Mouse (Mus musculus) heart, embryonic 13.5 days (tissue): Measurements from ENCODE around the gene Sgk2. TPM values are rescaled to one million over a fixed set of nuclear protein-coding genes. Genes with fewer than 3 reads are reported as not detected.
A peak's percentile ranks its signal among the peaks of the same experiment; 100 is the strongest.

Experiments
- ATAC-seq: fragments of 200-750 bp; cut with Nextera tagmentation; 2 replicates; pipeline ENCODE4 v1.8.0; 2017; ENCODE audit warnings: moderate TSS enrichment; ENCODE audit not compliant: insufficient number of reproducible peaks, low FRiP score, low TSS enrichment; ENCODE audit errors: extremely low read depth
- H3K27ac ChIP-seq: fragments of 300-500 bp; sonication (generic); replicated peaks from 2 replicates; pipeline ENCODE4 v1.5.1; 2015; ENCODE audit warnings: moderate library complexity, mild to moderate bottlenecking, inconsistent platforms
- H3K27me3 ChIP-seq: fragments of 300-500 bp; sonication (generic); replicated peaks from 2 replicates; pipeline ENCODE4 v1.6.1; 2015; ENCODE audit warnings: mild to moderate bottlenecking, inconsistent platforms
- H3K36me3 ChIP-seq: fragments of 300-500 bp; sonication (generic); 2 replicates; pipeline ENCODE4 v1.6.1; 2015; ENCODE audit warnings: mild to moderate bottlenecking, inconsistent platforms
- H3K4me1 ChIP-seq: fragments of 300-500 bp; sonication (generic); 2 replicates; pipeline ENCODE4 v1.6.1; 2015; ENCODE audit warnings: inconsistent platforms
- H3K4me2 ChIP-seq: fragments of 300-500 bp; sonication (generic); 2 replicates; pipeline ENCODE4 v1.6.1; 2015; ENCODE audit warnings: inconsistent platforms, mild to moderate bottlenecking, moderate library complexity
- H3K4me3 ChIP-seq: fragments of 300-500 bp; sonication (generic); 2 replicates; pipeline ENCODE4 v1.5.1; 2015; ENCODE audit warnings: moderate library complexity, mild to moderate bottlenecking, inconsistent platforms
- H3K9ac ChIP-seq: fragments of 300-500 bp; sonication (generic); 2 replicates; pipeline ENCODE4 v1.6.1; 2015; ENCODE audit warnings: inconsistent platforms, mild to moderate bottlenecking, moderate library complexity
- H3K9me3 ChIP-seq: fragments of 300-500 bp; sonication (generic); 2 replicates; pipeline ENCODE4 v1.6.1; 2016; ENCODE audit warnings: inconsistent platforms
- WGBS: fragments of 180-500 bp; shearing (Covaris S2); methylation state at CpG from one replicate; pipeline ENCODE4 v1.1.7; 2015; ENCODE audit warnings: mixed read lengths; 5-methylcytosine and 5-hydroxymethylcytosine counted together
- polyA plus RNA-seq: library from polyadenylated mRNA; unstranded; fragments of >200 nt; fragmentation: Nextera tagmentation; extraction: Ambion mirVana; gene quantifications from 2 replicates; pipeline ENCODE4 v1.2.1, GENCODE M21; 2015

Gene Sgk2
- polyA plus RNA-seq, 1 experiment from 2014 or later, result not detected

- 42% methylated on average over 4 of the region's 4 CpGs for WGBS
- H3K36me3 ChIP-seq, result peaks cover 98% of the 10 kb centered on the region
- ATAC-seq, result no peak
Observed at GRCm38 (mm10) chr2:163032622-163033021, 45.5 kb downstream of the Sgk2 start.

GRCm38 (mm10) chr2:163039940-163040339 is 52.8 kb downstream of the Sgk2 start:
- WGBS, result 84% methylated on average over 7 of the region's 7 CpGs
- H3K27me3 ChIP-seq, result no peaks in the 10 kb centered on the region
- H3K4me2 ChIP-seq, result no peak overlapping the region
- peaks cover 10% of the 10 kb centered on the region for H3K4me1 ChIP-seq
- ATAC-seq, result no peak
- H3K36me3 ChIP-seq, result peaks cover 94% of the 10 kb centered on the region
- H3K9ac ChIP-seq, result no peak overlapping the region
- no peaks in the 10 kb centered on the region for H3K9me3 ChIP-seq
- no peak overlapping the region for H3K4me3 ChIP-seq
- H3K27ac ChIP-seq, result no peak overlapping the region

More at GRCm38 (mm10) chr2:163032622-163033021, 45.5 kb downstream of the Sgk2 start:
- Histone ChIP-seq H3K4me1 (peaks cover 10% of the 10 kb centered on the region), H3K4me2 (no peak overlapping the region), H3K9me3 (no peaks in the 10 kb centered on the region), H3K4me3 (no peak overlapping the region), H3K27me3 (no peaks in the 10 kb centered on the region), H3K9ac (no peak overlapping the region), H3K27ac (no peak overlapping the region)

- Histone ChIP-seq H3K27me3 (no peaks in the 10 kb centered on the region), H3K9ac (0 out of 2 replicates have a peak overlapping the region, but pooled peaks have one; percentile 56), H3K36me3 (peaks cover 53% of the 10 kb centered on the region), H3K4me1 (peaks cover 9% of the 10 kb centered on the region), H3K27ac (no peak overlapping the region), H3K4me3 (peak overlapping the region; percentile 36), H3K9me3 (no peaks in the 10 kb centered on the region), H3K4me2 (peak overlapping the region; percentile 65)
- WGBS, result 3% methylated on average over 10 of the region's 10 CpGs
- no peak for ATAC-seq
Observed at GRCm38 (mm10) chr2:163048125-163048524, 61.0 kb downstream of the Sgk2 start.

GRCm38 (mm10) chr2:163049116-163049515 is 62.0 kb downstream of the Sgk2 start:
- 82% methylated on average over 2 of the region's 2 CpGs for WGBS
- peaks cover 43% of the 10 kb centered on the region for H3K36me3 ChIP-seq
- no peak for ATAC-seq
- H3K4me1 ChIP-seq, result peaks cover 15% of the 10 kb centered on the region
- no peak overlapping the region for H3K9ac ChIP-seq
- no peaks in the 10 kb centered on the region for H3K27me3 ChIP-seq
- H3K27ac ChIP-seq, result no peak overlapping the region
- no peak overlapping the region for H3K4me3 ChIP-seq
- no peak overlapping the region for H3K4me2 ChIP-seq
- no peaks in the 10 kb centered on the region for H3K9me3 ChIP-seq

GRCm38 (mm10) chr2:163051691-163052090 is 64.6 kb downstream of the Sgk2 start:
- peaks cover 37% of the 10 kb centered on the region for H3K4me1 ChIP-seq
- no peak overlapping the region for H3K4me2 ChIP-seq
- no peak for ATAC-seq
- H3K9me3 ChIP-seq, result no peaks in the 10 kb centered on the region
- H3K27ac ChIP-seq, result no peak overlapping the region
- no peaks in the 10 kb centered on the region for H3K27me3 ChIP-seq
- 76% methylated on average over 1 of the region's 1 CpGs for WGBS
- H3K36me3 ChIP-seq, result peaks cover 18% of the 10 kb centered on the region
- H3K9ac ChIP-seq, result no peak overlapping the region
- H3K4me3 ChIP-seq, result no peak overlapping the region

- Histone ChIP-seq H3K36me3 (peaks cover 14% of the 10 kb centered on the region), H3K4me3 (no peak overlapping the region), H3K9me3 (no peaks in the 10 kb centered on the region), H3K4me1 (peaks cover 40% of the 10 kb centered on the region), H3K27ac (no peak overlapping the region), H3K9ac (peak overlapping the region; percentile 47; the same call in 1 of the 2 replicates), H3K27me3 (no peaks in the 10 kb centered on the region), H3K4me2 (no peak overlapping the region)
- 25% methylated on average over 4 of the region's 4 CpGs for WGBS
- ATAC-seq, result no peak
Observed at GRCm38 (mm10) chr2:163052101-163052500, 65.0 kb downstream of the Sgk2 start.

GRCm38 (mm10) chr2:163052826-163053225 is 65.7 kb downstream of the Sgk2 start:
- Histone ChIP-seq H3K4me3 (no peak overlapping the region), H3K9ac (no peak overlapping the region), H3K27ac (no peak overlapping the region), H3K27me3 (no peaks in the 10 kb centered on the region), H3K4me1 (peaks cover 40% of the 10 kb centered on the region), H3K36me3 (peaks cover 7% of the 10 kb centered on the region), H3K9me3 (no peaks in the 10 kb centered on the region), H3K4me2 (no peak overlapping the region)
- whole genome bisulfite sequencing, result 67% methylated on average over 4 of the region's 4 CpGs
- ATAC-seq, result no peak

- H3K4me3 ChIP-seq, result peak within 1 kb of the TSS; percentile 81
- peaks cover under 1% of the 10 kb centered on the region for H3K36me3 ChIP-seq
- peak; percentile 97 for ATAC-seq
- WGBS, result under 1% methylated on average over 48 of the region's 48 CpGs
- no peaks in the 10 kb centered on the region for H3K27me3 ChIP-seq
- peaks cover 40% of the 10 kb centered on the region for H3K4me1 ChIP-seq
- H3K4me2 ChIP-seq, result peak within 1 kb of the TSS; percentile 99
- H3K9me3 ChIP-seq, result no peaks in the 10 kb centered on the region
- H3K27ac ChIP-seq, result peak within 1 kb of the TSS; percentile 49; the same call in 1 of the 2 replicates
- H3K9ac ChIP-seq, result peak within 1 kb of the TSS; percentile 83
Observed at GRCm38 (mm10) chr2:163054335-163054840, 67.3 kb downstream of the Sgk2 start, which contains the start of gene Mybl2. TSS of gene Mybl2 (plus strand) at chr2:163054687.

- H3K36me3 ChIP-seq, result no peaks in the 10 kb centered on the region; the same call in 1 of the 2 replicates
- H3K27me3 ChIP-seq, result no peaks in the 10 kb centered on the region
- H3K4me2 ChIP-seq, result peak overlapping the region; percentile 99
- peak overlapping the region; percentile 83 for H3K9ac ChIP-seq
- under 1% methylated on average over 38 of the region's 38 CpGs for WGBS
- H3K9me3 ChIP-seq, result no peaks in the 10 kb centered on the region
- peaks cover 40% of the 10 kb centered on the region for H3K4me1 ChIP-seq
- H3K27ac ChIP-seq, result 0 out of 2 replicates have a peak overlapping the region, but pooled peaks have one; percentile 49
- H3K4me3 ChIP-seq, result peak overlapping the region; percentile 81
- ATAC-seq, result no peak
Observed at GRCm38 (mm10) chr2:163054891-163055494, 67.9 kb downstream of the Sgk2 start.

- 24% methylated on average over 5 of the region's 5 CpGs for WGBS
- Histone ChIP-seq H3K9ac (peak overlapping the region; percentile 83), H3K9me3 (no peaks in the 10 kb centered on the region), H3K4me3 (peak overlapping the region; percentile 81), H3K4me1 (peaks cover 40% of the 10 kb centered on the region), H3K27me3 (no peaks in the 10 kb centered on the region), H3K27ac (no peak overlapping the region), H3K36me3 (no peaks in the 10 kb centered on the region), H3K4me2 (peak overlapping the region; percentile 99)
- ATAC-seq, result no peak
Observed at GRCm38 (mm10) chr2:163055715-163056114, 68.6 kb downstream of the Sgk2 start.

GRCm38 (mm10) chr2:163056584-163056983 is 69.5 kb downstream of the Sgk2 start:
- H3K4me3 ChIP-seq, result peak overlapping the region; percentile 81; the same call in 1 of the 2 replicates
- no peaks in the 10 kb centered on the region for H3K9me3 ChIP-seq
- H3K27ac ChIP-seq, result no peak overlapping the region
- peaks cover 40% of the 10 kb centered on the region for H3K4me1 ChIP-seq
- WGBS, result 70% methylated on average over 9 of the region's 9 CpGs
- no peaks in the 10 kb centered on the region for H3K36me3 ChIP-seq
- no peaks in the 10 kb centered on the region for H3K27me3 ChIP-seq
- no peak for ATAC-seq
- peak overlapping the region; percentile 83; the same call in 1 of the 2 replicates for H3K9ac ChIP-seq
- peak overlapping the region; percentile 99; the same call in 1 of the 2 replicates for H3K4me2 ChIP-seq
